Mouse (Mus musculus): ENCODE data around the gene Sema4d.
A peak's percentile ranks its signal among the peaks of the same experiment; 100 is the strongest.
"Not testable (repeated sequence)": the region's sequence is repeated elsewhere in the genome, so short reads cannot be mapped to it uniquely, and the experiment has no call there.

The Sema4d gene

GRCm38 (mm10) chr13:51681076-51681475 is 112.5 kb downstream of the Sema4d start:
- no peak for DNase-seq (ENCODE audit: low spot score in 2 of 2)

- DNase-seq (ENCODE audit: low spot score in 2 of 2), result no peak
These were observed 114.2 kb downstream of the Sema4d start for GRCm38 (mm10) chr13:51679332-51679731.

- no peak for DNase-seq (ENCODE audit: low spot score in 2 of 2)
These were observed 114.9 kb downstream of the Sema4d start for GRCm38 (mm10) chr13:51678687-51679086.

- DNase-seq (ENCODE audit: low spot score in 2 of 2), result no peak
These were observed 115.8 kb downstream of the Sema4d start for GRCm38 (mm10) chr13:51677630-51678185.

- DNase-seq (ENCODE audit: low spot score in 2 of 2), result no peak
These were observed 116.5 kb downstream of the Sema4d start for GRCm38 (mm10) chr13:51677041-51677440.

GRCm38 (mm10) chr13:51676641-51677040 is 116.9 kb downstream of the Sema4d start:
- no peak for DNase-seq (ENCODE audit: low spot score in 2 of 2)

GRCm38 (mm10) chr13:51668195-51668594 is 125.4 kb downstream of the Sema4d start:
- not testable (repeated sequence) for DNase-seq (ENCODE audit: low spot score in 2 of 2)

- no peak for DNase-seq (ENCODE audit: low spot score in 2 of 2)
These were observed 130.0 kb downstream of the Sema4d start for GRCm38 (mm10) chr13:51663561-51663960.

GRCm38 (mm10) chr13:51659573-51659972 is 134.0 kb downstream of the Sema4d start:
- DNase-seq (ENCODE audit: low spot score in 2 of 2), result no peak

- no peak for DNase-seq (ENCODE audit: low spot score in 2 of 2)
These were observed 135.5 kb downstream of the Sema4d start for GRCm38 (mm10) chr13:51658094-51658493.

- DNase-seq (ENCODE audit: low spot score in 2 of 2), result no peak
These were observed 136.9 kb downstream of the Sema4d start for GRCm38 (mm10) chr13:51656516-51657235.

- DNase-seq (ENCODE audit: low spot score in 2 of 2), result no peak
These were observed 139.6 kb downstream of the Sema4d start for GRCm38 (mm10) chr13:51653961-51654360.

- DNase-seq (ENCODE audit: low spot score in 2 of 2), result no peak
These were observed 140.4 kb downstream of the Sema4d start for GRCm38 (mm10) chr13:51653159-51653558.

- peak; percentile 74 to 92 for DNase-seq (ENCODE audit: low spot score in 2 of 2)
These were observed 142.0 kb downstream of the Sema4d start, which contains the start of gene Secisbp2 for GRCm38 (mm10) chr13:51651408-51652064. Secisbp2 (plus strand) TSS chr13:51651697.

- no peak for DNase-seq (ENCODE audit: low spot score in 2 of 2)
These were observed 143.8 kb downstream of the Sema4d start for GRCm38 (mm10) chr13:51649740-51650139.

- DNase-seq (ENCODE audit: low spot score in 2 of 2), result no peak
These were observed 145.3 kb downstream of the Sema4d start for GRCm38 (mm10) chr13:51648237-51648636.

- no peak for DNase-seq (ENCODE audit: low spot score in 2 of 2)
These were observed 145.8 kb downstream of the Sema4d start for GRCm38 (mm10) chr13:51647770-51648169.

GRCm38 (mm10) chr13:51646362-51647027 is 147.1 kb downstream of the Sema4d start:
- DNase-seq (ENCODE audit: low spot score in 2 of 2), result no peak

- no peak for DNase-seq (ENCODE audit: low spot score in 2 of 2)
These were observed 147.7 kb downstream of the Sema4d start for GRCm38 (mm10) chr13:51645872-51646271.

- peak; percentile 95 to 99 for DNase-seq (ENCODE audit: low spot score in 2 of 2)
These were observed 148.4 kb downstream of the Sema4d start, which contains the start of gene Cks2 for GRCm38 (mm10) chr13:51644829-51645789. Cks2 (plus strand) TSS chr13:51645232.

Data from left cerebral cortex, adult 9 months (tissue).